Mouse (Mus musculus) liver, embryonic 14.5 days (tissue): Measurements from ENCODE around the gene Fxyd6. TPM values are rescaled to one million over a fixed set of nuclear protein-coding genes. Genes with fewer than 3 reads are reported as not detected.

ENCODE experiments used
- ATAC-seq: fragments of 200-750 bp; cut with Nextera tagmentation; 2 replicates; pipeline ENCODE4 v1.8.0; 2017; ENCODE audit warnings: moderate number of reproducible peaks, mild to moderate bottlenecking, moderate library complexity; ENCODE audit not compliant: insufficient read depth
- DNase-seq, 3 experiments: peaks; one replicate each; pipeline ENCODE4 v3.0.0-alpha.2; 2012 to 2013; ENCODE audit warnings: low read depth in 3 of 3, low spot score in 3 of 3
- H3K27ac ChIP-seq: fragments of 300-500 bp; sonication (generic); 2 replicates; pipeline ENCODE4 v1.5.1; 2014; ENCODE audit warnings: moderate library complexity, mild to moderate bottlenecking, control low read depth, inconsistent platforms
- H3K27me3 ChIP-seq: fragments of 300-500 bp; sonication (generic); 2 replicates; pipeline ENCODE4 v1.6.1; 2014; ENCODE audit warnings: mild to moderate bottlenecking, low read length, moderate library complexity; ENCODE audit not compliant: control insufficient read depth, insufficient read depth
- H3K36me3 ChIP-seq: fragments of 300-500 bp; sonication (generic); replicated peaks from 2 replicates; pipeline ENCODE4 v1.6.1; 2014; ENCODE audit warnings: low read depth; ENCODE audit not compliant: control insufficient read depth, insufficient read depth
- H3K4me1 ChIP-seq, 2 experiments: fragments of 200-500 bp in 1 of 2; fragments of 300-500 bp in 1 of 2; sonication (generic) in 1 of 2; replicated peaks; 2 replicates each; pipeline ENCODE4 v1.6.1; 2012 to 2014; ENCODE audit warnings: antibody characterized with exemption in 1 of 2, inconsistent platforms in 1 of 2, low read length in 1 of 2; ENCODE audit not compliant: control insufficient read depth in 2 of 2, insufficient read depth in 2 of 2
- H3K4me2 ChIP-seq: fragments of 300-500 bp; sonication (generic); 2 replicates; pipeline ENCODE4 v1.6.1; 2014; ENCODE audit warnings: low read depth, mild to moderate bottlenecking, control low read depth, moderate library complexity
- H3K4me3 ChIP-seq, 2 experiments: fragments of 200-500 bp in 1 of 2; fragments of 300-500 bp in 1 of 2; sonication (generic) in 1 of 2; 2 replicates each; pipeline ENCODE4 v1.5.1; 2012 to 2014; ENCODE audit warnings: low read depth in 2 of 2, low read length in 2 of 2, mild to moderate bottlenecking in 2 of 2, control low read depth in 1 of 2, inconsistent platforms in 1 of 2, moderate library complexity in 1 of 2; ENCODE audit not compliant: insufficient read depth in 1 of 2
- H3K9ac ChIP-seq: fragments of 300-500 bp; sonication (generic); replicated peaks from 2 replicates; pipeline ENCODE4 v1.6.1; 2014; ENCODE audit warnings: mild to moderate bottlenecking, control low read depth, moderate library complexity
- H3K9me3 ChIP-seq: fragments of 300-500 bp; sonication (generic); 2 replicates; pipeline ENCODE4 v1.6.1; 2016; ENCODE audit warnings: low read length, mixed read lengths; ENCODE audit not compliant: control insufficient read depth
- CTCF ChIP-seq: IDR thresholded peaks from 2 replicates; pipeline ENCODE4 v1.5.1; 2016; ENCODE audit warnings: antibody characterized with exemption, low read depth, control low read depth
- EP300 ChIP-seq: IDR thresholded peaks from 2 replicates; pipeline ENCODE4 v1.6.1; 2016; ENCODE audit warnings: antibody characterized with exemption, low read depth
- WGBS: fragments of 180-500 bp; shearing (Covaris S2); extraction: QIAGEN DNeasy Blood & Tissue Kit; methylation state at CpG from one replicate; pipeline ENCODE4 v1.1.7; 2014; ENCODE audit not compliant: insufficient replicate concordance; 5-methylcytosine and 5-hydroxymethylcytosine counted together
- polyA plus RNA-seq, 2 experiments: library from polyadenylated mRNA; depleted of rRNA in 1 of 2; stranded (reverse) in 1 of 2; unstranded in 1 of 2; fragments of >200 nt; fragmentation: Nextera tagmentation in 1 of 2; extraction: Ambion mirVana in 1 of 2; gene quantifications; 2 replicates each; pipeline versions ENCODE4 v1.2.1 to v1.2.3; 2012 to 2014

Gene Fxyd6
- polyA plus RNA-seq, 2 experiments, result 0.42 to 0.89 TPM

GRCm38 (mm10) chr9:45371337-45371707, 1.3 kb downstream of the Fxyd6 start:
- ATAC-seq, result no peak
- Histone ChIP-seq H3K36me3 (no peaks in the 10 kb centered on the region), H3K4me3 (no peak overlapping the region), H3K4me1 (no peaks in the 10 kb centered on the region), H3K27ac (no peak overlapping the region), H3K4me2 (no peak overlapping the region), H3K9ac (no peak overlapping the region), H3K9me3 (no peaks in the 10 kb centered on the region), H3K27me3 (peaks cover 24% of the 10 kb centered on the region)
- WGBS, result 22% methylated on average over 2 of the region's 2 CpGs
- DNase-seq, result no peak
- no peak for TF ChIP-seq CTCF
- TF ChIP-seq EP300, result no peak

- no peak for TF ChIP-seq CTCF
- TF ChIP-seq EP300, result no peak
- no peak overlapping the region for H3K27ac ChIP-seq
- WGBS, result 36% methylated on average over 3 of the region's 3 CpGs
- H3K9me3 ChIP-seq, result no peaks in the 10 kb centered on the region
- no peaks in the 10 kb centered on the region for H3K4me1 ChIP-seq
- ATAC-seq (no peak), DNase-seq (no peak)
- H3K4me3 ChIP-seq, result no peak overlapping the region
- peaks cover 24% of the 10 kb centered on the region for H3K27me3 ChIP-seq
- no peaks in the 10 kb centered on the region for H3K36me3 ChIP-seq
- H3K4me2 ChIP-seq, result no peak overlapping the region
- H3K9ac ChIP-seq, result no peak overlapping the region
These were observed 3.9 kb downstream of the Fxyd6 start for GRCm38 (mm10) chr9:45373896-45374295.

- Histone ChIP-seq H3K9ac (no peak overlapping the region), H3K4me3 (no peak overlapping the region), H3K9me3 (no peaks in the 10 kb centered on the region), H3K36me3 (no peaks in the 10 kb centered on the region), H3K27ac (no peak overlapping the region), H3K27me3 (peaks cover 17% of the 10 kb centered on the region), H3K4me2 (no peak overlapping the region), H3K4me1 (no peaks in the 10 kb centered on the region)
- WGBS, result 67% methylated on average over 6 of the region's 6 CpGs
- ATAC-seq (no peak), DNase-seq (no peak)
- TF ChIP-seq CTCF, result no peak
- TF ChIP-seq EP300, result no peak
These were observed 5.1 kb downstream of the Fxyd6 start for GRCm38 (mm10) chr9:45374988-45375502.

GRCm38 (mm10) chr9:45376427-45376826, 6.4 kb downstream of the Fxyd6 start:
- Histone ChIP-seq H3K27me3 (peaks cover 3% of the 10 kb centered on the region), H3K4me1 (no peaks in the 10 kb centered on the region), H3K27ac (no peak overlapping the region), H3K9me3 (no peaks in the 10 kb centered on the region), H3K4me3 (no peak overlapping the region), H3K9ac (no peak overlapping the region), H3K4me2 (no peak overlapping the region), H3K36me3 (no peaks in the 10 kb centered on the region)
- TF ChIP-seq CTCF, result no peak
- TF ChIP-seq EP300, result no peak
- WGBS, result 31% methylated on average over 4 of the region's 4 CpGs
- ATAC-seq, result no peak
- DNase-seq, result no peak

- WGBS, result 55% methylated on average over 2 of the region's 2 CpGs
- no peak overlapping the region for H3K4me2 ChIP-seq
- H3K36me3 ChIP-seq, result no peaks in the 10 kb centered on the region
- no peak overlapping the region for H3K4me3 ChIP-seq
- H3K27me3 ChIP-seq, result no peaks in the 10 kb centered on the region
- no peak for DNase-seq
- no peak for ATAC-seq
- no peaks in the 10 kb centered on the region for H3K4me1 ChIP-seq
- no peak overlapping the region for H3K9ac ChIP-seq
- no peak overlapping the region for H3K27ac ChIP-seq
- no peaks in the 10 kb centered on the region for H3K9me3 ChIP-seq
- TF ChIP-seq EP300, result no peak
- TF ChIP-seq CTCF, result no peak
These were observed 6.9 kb downstream of the Fxyd6 start for GRCm38 (mm10) chr9:45376883-45377282.
